Mouse (Mus musculus): ENCODE results near the gene Gm20388. TPM values are rescaled to one million over a fixed set of nuclear protein-coding genes. Genes with fewer than 3 reads are reported as not detected.
"Not testable (repeated sequence)": the region's sequence is repeated elsewhere in the genome, so short reads cannot be mapped to it uniquely, and the experiment has no call there.

Gm20388 gene
- total RNA-seq, 2 experiments from 2014 or later, result 10.7 TPM; not detected in 1

GRCm38 (mm10) chr8:124011580-124011979, 4100.9 kb downstream of the Gm20388 start:
- DNase-seq (ENCODE audit: low spot score in 2 of 2), result no peak

- no peak for DNase-seq (ENCODE audit: low spot score in 2 of 2)
Observed at GRCm38 (mm10) chr8:124011989-124012586, 4101.4 kb downstream of the Gm20388 start.

GRCm38 (mm10) chr8:124014299-124014698, 4103.7 kb downstream of the Gm20388 start:
- not testable (repeated sequence) for DNase-seq (ENCODE audit: low spot score in 2 of 2)

GRCm38 (mm10) chr8:124014751-124015150, 4104.1 kb downstream of the Gm20388 start:
- DNase-seq (ENCODE audit: low spot score in 2 of 2), result no peak

- DNase-seq (ENCODE audit: low spot score in 2 of 2), result no peak
Observed at GRCm38 (mm10) chr8:124019782-124020181, 4109.1 kb downstream of the Gm20388 start.

GRCm38 (mm10) chr8:124020439-124021236, 4110.0 kb downstream of the Gm20388 start:
- peak in 1 of 2 experiments; percentile 35 for DNase-seq (ENCODE audit: low spot score in 2 of 2)

- DNase-seq (ENCODE audit: low spot score in 2 of 2), result peak; percentile 86 to 94
Observed at GRCm38 (mm10) chr8:124021237-124022227, 4110.9 kb downstream of the Gm20388 start, which contains the start of the genes Taf5l and Urb2. Taf5l (minus strand) TSS chr8:124021397. Urb2 (plus strand) TSS chr8:124021508.

- DNase-seq (ENCODE audit: low spot score in 2 of 2), result not testable (repeated sequence)
Observed at GRCm38 (mm10) chr8:124026265-124026664, 4115.6 kb downstream of the Gm20388 start.

GRCm38 (mm10) chr8:124027831-124028230, 4117.2 kb downstream of the Gm20388 start:
- DNase-seq (ENCODE audit: low spot score in 2 of 2), result no peak

- no peak for DNase-seq (ENCODE audit: low spot score in 2 of 2)
Observed at GRCm38 (mm10) chr8:124033400-124033799, 4122.8 kb downstream of the Gm20388 start.

GRCm38 (mm10) chr8:124038121-124038520, 4127.5 kb downstream of the Gm20388 start:
- no peak for DNase-seq (ENCODE audit: low spot score in 2 of 2)

- no peak for DNase-seq (ENCODE audit: low spot score in 2 of 2)
Observed at GRCm38 (mm10) chr8:124039351-124039750, 4128.7 kb downstream of the Gm20388 start.

GRCm38 (mm10) chr8:124042201-124042600, 4131.6 kb downstream of the Gm20388 start:
- no peak for DNase-seq (ENCODE audit: low spot score in 2 of 2)

GRCm38 (mm10) chr8:124044421-124044820, 4133.8 kb downstream of the Gm20388 start:
- no peak for DNase-seq (ENCODE audit: low spot score in 2 of 2)

GRCm38 (mm10) chr8:124044931-124045330, 4134.3 kb downstream of the Gm20388 start:
- DNase-seq (ENCODE audit: low spot score in 2 of 2), result no peak

GRCm38 (mm10) chr8:124045856-124046255, 4135.2 kb downstream of the Gm20388 start:
- no peak for DNase-seq (ENCODE audit: low spot score in 2 of 2)

GRCm38 (mm10) chr8:124052110-124052509, 4141.5 kb downstream of the Gm20388 start:
- peak; percentile 49 to 79 for DNase-seq (ENCODE audit: low spot score in 2 of 2)

- DNase-seq (ENCODE audit: low spot score in 2 of 2), result no peak
Observed at GRCm38 (mm10) chr8:124052568-124052967, 4141.9 kb downstream of the Gm20388 start.

- DNase-seq (ENCODE audit: low spot score in 2 of 2), result no peak
Observed at GRCm38 (mm10) chr8:124056832-124057655, 4146.4 kb downstream of the Gm20388 start.

Data from layer of hippocampus, adult 18-20 months (tissue).